Mouse (Mus musculus): ENCODE measurements around the gene Ifit2.
"Not testable (repeated sequence)": the region's sequence is repeated elsewhere in the genome, so short reads cannot be mapped to it uniquely, and the experiment has no call there.

Ifit2 gene

GRCm38 (mm10) chr19:34596811-34597210 lies 46.3 kb downstream of the Ifit2 start:
- no peak for DNase-seq (ENCODE audit: low spot score)

- peak; percentile 33 for DNase-seq (ENCODE audit: low spot score)
Observed at GRCm38 (mm10) chr19:34598341-34598740, 47.8 kb downstream of the Ifit2 start.

DNA sequence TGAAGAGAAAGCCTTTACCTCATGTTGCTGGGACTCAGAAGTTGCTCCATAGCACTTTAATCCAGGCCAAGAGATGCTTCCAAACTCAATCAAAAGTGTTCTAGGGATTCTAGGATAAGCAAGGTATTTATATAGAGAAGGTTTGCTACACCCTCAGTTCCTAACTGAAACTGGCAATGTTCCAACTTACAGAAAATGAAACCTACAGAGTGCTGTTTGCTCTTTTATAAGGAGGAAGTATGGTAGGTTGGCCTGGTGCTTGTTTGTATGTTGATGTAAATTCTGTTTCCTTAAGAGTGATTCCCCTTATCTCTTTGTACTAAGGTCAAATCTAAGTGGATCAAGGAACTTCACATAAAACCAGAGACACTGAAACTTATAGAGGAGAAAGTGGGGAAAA lies 48.8 kb downstream of the Ifit2 start:
- DNase-seq (ENCODE audit: low spot score) = not testable (repeated sequence)

DNA sequence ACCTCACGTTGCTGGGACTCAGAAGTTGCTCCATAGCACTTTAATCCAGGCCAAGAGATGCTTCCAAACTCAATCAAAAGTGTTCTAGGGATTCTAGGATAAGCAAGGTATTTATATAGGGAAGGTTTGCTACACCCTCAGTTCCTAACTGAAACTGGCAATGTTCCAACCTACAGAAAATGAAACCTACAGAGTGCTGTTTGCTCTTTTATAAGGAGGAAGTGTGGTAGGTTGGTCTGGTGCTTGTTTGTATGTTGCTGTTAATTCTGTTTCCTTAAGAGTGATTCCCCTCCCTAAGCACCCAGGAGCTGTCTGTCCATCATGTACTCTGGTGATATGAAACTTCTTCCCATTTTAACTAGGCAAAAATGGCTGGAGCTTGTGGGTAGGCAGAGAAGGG lies 51.4 kb downstream of the Ifit2 start, which contains the start of gene Ifit1bl1:
Gene Ifit1bl1, minus strand, starts transcription at position 69 of the 400 bp plus-strand sequence.
- DNase-seq (ENCODE audit: low spot score) = not testable (repeated sequence)

- DNase-seq (ENCODE audit: low spot score) = no peak
Observed at GRCm38 (mm10) chr19:34605472-34605871, 55.0 kb downstream of the Ifit2 start.

DNA sequence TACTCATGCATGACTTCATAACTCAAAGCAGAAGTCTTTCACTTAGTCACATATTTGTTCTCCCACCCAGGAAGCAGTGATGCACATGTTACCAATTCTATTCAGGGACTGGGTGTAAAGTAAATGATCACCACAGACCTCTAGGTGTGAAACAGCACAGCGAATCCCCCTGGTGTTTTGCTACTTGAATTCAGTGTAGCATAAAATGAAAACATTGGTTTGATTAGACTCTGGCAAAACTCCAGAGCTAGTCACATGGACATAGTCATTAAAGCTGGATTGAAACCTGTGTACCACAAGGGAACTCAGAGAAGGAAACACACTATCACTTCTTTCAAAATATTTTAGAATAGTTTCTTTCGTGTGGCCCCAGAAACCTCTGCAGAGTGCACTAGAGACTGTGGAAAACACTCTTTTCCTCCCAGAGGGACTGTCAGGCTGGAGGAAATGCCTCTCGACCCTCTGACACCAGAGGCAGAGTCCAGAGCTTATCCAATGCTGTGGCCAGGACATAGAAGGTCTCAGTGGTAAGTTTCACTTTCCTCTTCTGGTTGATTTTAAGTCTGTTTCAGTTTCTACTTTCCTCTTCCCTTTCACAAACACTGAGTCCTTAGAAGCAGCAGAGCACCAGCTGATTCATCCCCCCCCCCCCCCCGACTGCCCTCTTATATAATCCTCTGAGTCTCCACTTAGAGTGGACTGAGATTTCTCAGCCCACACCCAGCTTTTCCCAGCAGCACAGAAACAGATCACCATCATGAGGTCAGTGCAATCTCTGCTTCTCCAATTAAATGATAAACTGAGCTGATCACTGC lies 57.0 kb downstream of the Ifit2 start, which contains the start of gene Ifit3b:
Gene Ifit3b, plus strand, starts transcription at position 734 of the 815 bp plus-strand sequence.
- not testable (repeated sequence) for DNase-seq (ENCODE audit: low spot score)

GRCm38 (mm10) chr19:34610118-34610517 lies 59.6 kb downstream of the Ifit2 start:
- DNase-seq (ENCODE audit: low spot score) = not testable (repeated sequence)

- DNase-seq (ENCODE audit: low spot score) = not testable (repeated sequence)
Observed at GRCm38 (mm10) chr19:34612243-34613001, 61.9 kb downstream of the Ifit2 start.

DNA sequence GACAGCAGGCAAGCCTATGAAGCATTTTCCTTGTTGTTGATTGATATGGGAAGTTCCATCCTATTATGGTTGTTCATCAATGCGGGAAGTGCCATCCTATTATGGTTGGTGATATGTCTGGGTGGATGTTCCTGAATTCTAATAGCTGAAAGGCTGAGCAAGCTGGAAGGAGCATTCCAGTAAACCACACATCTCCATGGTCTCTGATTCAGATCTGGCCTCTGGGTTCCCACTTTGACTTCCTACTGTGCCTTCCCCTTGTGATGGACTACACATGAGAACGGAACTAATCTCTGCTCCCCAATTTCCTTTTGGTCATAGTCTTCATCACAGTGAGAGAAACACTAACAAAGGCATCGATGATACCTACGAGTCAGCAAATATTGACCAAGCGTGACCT lies 70.4 kb downstream of the Ifit2 start:
- DNase-seq (ENCODE audit: low spot score) = no peak

DNA sequence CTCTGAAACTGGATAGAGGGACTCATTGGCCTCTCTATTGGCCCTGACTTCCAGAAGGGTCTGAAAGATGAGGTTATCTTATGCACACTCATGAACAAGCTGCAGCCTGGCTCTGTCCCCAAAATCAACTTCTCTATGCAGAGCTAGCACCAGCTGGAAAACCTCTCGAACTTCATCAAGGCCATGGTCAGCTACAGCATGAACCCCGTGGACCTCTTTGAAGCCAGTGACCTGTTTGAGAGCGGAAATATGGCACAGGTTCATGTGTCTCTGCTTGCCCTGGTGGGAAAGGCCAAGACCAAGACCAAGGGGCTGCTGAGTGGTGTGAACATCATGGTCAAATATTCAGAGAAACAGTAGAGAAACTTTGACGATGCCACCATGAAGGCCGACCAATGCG lies 73.3 kb downstream of the Ifit2 start:
- no peak for DNase-seq (ENCODE audit: low spot score)

GRCm38 (mm10) chr19:34624663-34625062 lies 74.2 kb downstream of the Ifit2 start:
- no peak for DNase-seq (ENCODE audit: low spot score)
